Mouse (Mus musculus): ENCODE measurements around the gene Fam118b. TPM values are rescaled to one million over a fixed set of nuclear protein-coding genes. Genes with fewer than 3 reads are reported as not detected.

The Fam118b gene
- total RNA-seq, 1 experiment from 2014 or later: 15.3 TPM

Other genes with a start within 250 kb of the Fam118b start
- gene St3gal4, start 148.5 kb downstream of the Fam118b start, total RNA-seq (2017): 110 to 141 TPM (median 113 TPM) in 3 replicates
- 22.0 to 26.1 TPM (median 25.5 TPM) in 3 replicates for gene Dcps, start 91.7 kb downstream of the Fam118b start, total RNA-seq (2017)
- 44.4 to 75.2 TPM (median 54.0 TPM) in 3 replicates for gene Srpr, start 67.6 kb downstream of the Fam118b start, total RNA-seq (2017)
- gene Tirap, start 67.5 kb downstream of the Fam118b start, total RNA-seq (2017): 9.9 to 13.5 TPM (median 12.9 TPM) in 3 replicates
- 33.0 to 49.7 TPM (median 42.1 TPM) in 3 replicates for gene Foxred1, start 56.8 kb downstream of the Fam118b start, total RNA-seq (2017)
- 11.6 to 17.8 TPM (median 12.7 TPM) in 3 replicates for gene Rpusd4, start 60 bp upstream of the Fam118b start, total RNA-seq (2017)
- 0.19 to 0.68 TPM in 2 of 3 replicates, not detected in the other for gene Cdon, start 153.3 kb upstream of the Fam118b start, total RNA-seq (2017)

Data from monocyte, adult 5-6 weeks (primary cell).